Mouse (Mus musculus) stomach, embryonic 15.5 days (tissue): ENCODE results near the gene Ccl22. TPM values are rescaled to one million over a fixed set of nuclear protein-coding genes. Genes with fewer than 3 reads are reported as not detected.

Experiments
- polyA plus RNA-seq: library from polyadenylated mRNA; unstranded; fragments of >200 nt; fragmentation: Nextera tagmentation; extraction: Ambion mirVana; gene quantifications from 2 replicates; pipeline ENCODE4 v1.2.1, GENCODE M21; 2015

Ccl22 gene
- polyA plus RNA-seq, 1 experiment from 2014 or later = not detected

Other genes with a start within 250 kb of the Ccl22 start
- gene Cpne2, start 212.6 kb upstream of the Ccl22 start, polyA plus RNA-seq = 10.6 TPM in 2 replicates
- gene Rspry1, start 143.7 kb upstream of the Ccl22 start, polyA plus RNA-seq = 33.0 and 34.9 TPM in 2 replicates
- 55.6 and 61.6 TPM in 2 replicates for gene Fam192a, start 143.6 kb upstream of the Ccl22 start, polyA plus RNA-seq
- gene Arl2bp, start 79.0 kb upstream of the Ccl22 start, polyA plus RNA-seq = 129 and 137 TPM in 2 replicates
- gene Pllp, start 49.3 kb upstream of the Ccl22 start, polyA plus RNA-seq = 71.7 and 79.4 TPM in 2 replicates
- gene Cx3cl1, start 26.4 kb downstream of the Ccl22 start, polyA plus RNA-seq = 10.1 and 14.3 TPM in 2 replicates
- gene Ccl17, start 64.9 kb downstream of the Ccl22 start, polyA plus RNA-seq = 0.39 TPM in 1 of 2 replicates, not detected in the other
- gene Coq9, start 92.7 kb downstream of the Ccl22 start, polyA plus RNA-seq = 75.8 and 84.2 TPM in 2 replicates
- gene Ciapin1, start 92.8 kb downstream of the Ccl22 start, polyA plus RNA-seq = 89.4 and 91.5 TPM in 2 replicates
- gene Polr2c, start 111.9 kb downstream of the Ccl22 start, polyA plus RNA-seq = 133 and 134 TPM in 2 replicates
- 26.9 and 29.8 TPM in 2 replicates for gene Dok4, start 130.7 kb downstream of the Ccl22 start, polyA plus RNA-seq
- gene Ccdc102a, start 172.5 kb downstream of the Ccl22 start, polyA plus RNA-seq = 25.8 and 26.5 TPM in 2 replicates
- gene Adgrg5, start 178.1 kb downstream of the Ccl22 start, polyA plus RNA-seq = 0.59 and 0.65 TPM in 2 replicates
- 42.7 and 47.9 TPM in 2 replicates for gene Adgrg1, start 229.2 kb downstream of the Ccl22 start, polyA plus RNA-seq